Mouse (Mus musculus): ENCODE measurements around the gene Gpc6.

DNA sequence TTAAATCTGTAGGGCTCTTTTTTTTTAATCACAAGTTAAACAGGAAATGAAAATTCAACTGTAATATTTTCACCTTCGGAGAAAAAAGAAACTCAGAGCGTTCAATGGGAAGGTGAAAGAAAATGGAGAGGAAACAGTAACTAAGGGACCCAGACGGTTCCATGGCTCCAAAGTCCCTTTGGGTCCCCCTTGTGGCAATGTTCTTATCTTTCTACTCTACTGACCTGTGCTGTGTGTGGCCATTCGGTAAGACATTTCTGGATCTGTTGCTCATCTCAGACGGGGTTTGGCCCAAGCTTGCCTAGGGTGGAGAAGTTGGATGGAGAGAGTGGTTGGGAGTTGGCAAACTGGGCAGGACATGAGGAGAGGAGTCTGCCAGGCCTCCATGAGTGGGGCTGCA, 1026.6 kb downstream of the Gpc6 start:
- TF ChIP-seq CTCF (IDR thresholded peaks at IDR 0.05; ENCODE audit: low read depth): peak; percentile 29; the same call in 1 of the 2 replicates
- no peak for TF ChIP-seq EP300 (IDR thresholded peaks at IDR 0.05; ENCODE audit: low read depth)

Measured in heart, postnatal 0 days (tissue).